Mouse (Mus musculus): ENCODE results near the gene Isca2. TPM values are rescaled to one million over a fixed set of nuclear protein-coding genes. Genes with fewer than 3 reads are reported as not detected.
A peak's percentile ranks its signal among the peaks of the same experiment; 100 is the strongest.

Isca2 gene
- polyA plus RNA-seq, 1 experiment from 2014 or later: 105 TPM

DNA sequence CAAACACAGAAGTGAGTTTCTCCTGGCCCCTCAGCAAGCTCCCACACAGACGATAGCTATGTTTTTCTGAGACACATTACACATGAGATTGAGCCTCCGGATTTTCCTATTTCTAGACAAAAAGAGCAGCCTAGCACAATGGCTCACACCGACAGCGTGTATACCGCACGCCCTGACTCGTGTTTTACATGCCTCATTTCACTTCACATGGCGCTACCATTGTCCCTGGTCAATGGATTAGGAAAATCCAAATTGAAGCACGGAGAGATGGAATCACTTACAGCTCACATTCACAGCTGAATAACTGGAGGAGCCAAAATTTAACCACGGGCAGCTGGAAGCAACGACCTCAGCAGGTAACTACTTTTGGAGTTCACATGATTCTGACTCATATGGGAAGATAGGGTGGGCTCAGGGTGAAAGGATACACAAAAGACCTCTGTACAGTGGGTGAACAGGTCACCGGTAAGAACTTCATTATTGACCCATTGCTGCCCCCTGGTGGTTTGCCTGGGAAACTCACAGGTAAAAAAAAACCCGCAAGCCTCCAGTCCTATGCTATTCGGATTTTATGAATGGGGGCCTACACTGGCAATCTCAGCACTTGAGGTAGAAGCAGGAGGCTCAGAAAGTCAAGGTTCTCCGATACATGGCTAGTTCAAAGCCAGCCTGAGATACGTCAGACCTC, 17.9 kb upstream of the Isca2 start:
- no peak for ATAC-seq (ENCODE audit: low read depth)
- DNase-seq: peak; percentile 44
- no peak overlapping the region for H3K27ac ChIP-seq
- WGBS (ENCODE audit: insufficient replicate concordance): 60% methylated on average over 16 of the region's 16 CpGs
- 0 out of 2 replicates have a peak, but pooled peaks cover 3% of the 10 kb centered on the region for H3K4me1 ChIP-seq (replicated peaks)
- H3K9me3 ChIP-seq (replicated peaks): no peaks in the 10 kb centered on the region
- H3K36me3 ChIP-seq: peaks cover 35% of the 10 kb centered on the region
- H3K4me2 ChIP-seq: no peak overlapping the region
- H3K4me3 ChIP-seq (replicated peaks): no peak overlapping the region
- H3K27me3 ChIP-seq: no peaks in the 10 kb centered on the region
- H3K9ac ChIP-seq: no peak overlapping the region

DNA sequence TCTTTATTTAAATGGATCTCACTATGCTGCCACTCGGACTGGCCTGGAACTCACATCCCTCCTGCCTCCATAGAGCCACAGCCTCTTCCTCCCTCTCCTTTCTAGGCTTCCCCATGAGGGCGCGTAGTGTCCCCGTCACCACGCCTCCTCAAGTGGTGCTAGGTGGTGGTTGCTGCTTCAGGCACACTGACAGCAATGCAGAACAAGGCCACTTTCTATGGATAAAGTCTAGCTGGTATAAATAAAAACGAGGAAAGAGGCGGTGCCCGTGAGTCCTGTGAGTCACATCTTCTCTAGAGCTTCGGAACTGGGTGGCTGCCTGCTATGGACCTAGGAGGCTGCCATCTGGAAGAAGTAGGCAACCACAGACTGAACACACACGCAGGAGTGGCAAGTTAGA, 17.0 kb upstream of the Isca2 start:
- peaks cover 41% of the 10 kb centered on the region for H3K36me3 ChIP-seq
- H3K4me2 ChIP-seq: no peak overlapping the region
- no peaks in the 10 kb centered on the region for H3K9me3 ChIP-seq (replicated peaks)
- ATAC-seq (ENCODE audit: low read depth): no peak
- H3K9ac ChIP-seq: no peak overlapping the region
- no peak for DNase-seq
- H3K27me3 ChIP-seq: no peaks in the 10 kb centered on the region
- H3K27ac ChIP-seq: no peak overlapping the region
- H3K4me1 ChIP-seq (replicated peaks): 0 out of 2 replicates have a peak, but pooled peaks cover 3% of the 10 kb centered on the region
- H3K4me3 ChIP-seq (replicated peaks): no peak overlapping the region
- WGBS (ENCODE audit: insufficient replicate concordance): 87% methylated on average over 10 of the region's 10 CpGs

DNA sequence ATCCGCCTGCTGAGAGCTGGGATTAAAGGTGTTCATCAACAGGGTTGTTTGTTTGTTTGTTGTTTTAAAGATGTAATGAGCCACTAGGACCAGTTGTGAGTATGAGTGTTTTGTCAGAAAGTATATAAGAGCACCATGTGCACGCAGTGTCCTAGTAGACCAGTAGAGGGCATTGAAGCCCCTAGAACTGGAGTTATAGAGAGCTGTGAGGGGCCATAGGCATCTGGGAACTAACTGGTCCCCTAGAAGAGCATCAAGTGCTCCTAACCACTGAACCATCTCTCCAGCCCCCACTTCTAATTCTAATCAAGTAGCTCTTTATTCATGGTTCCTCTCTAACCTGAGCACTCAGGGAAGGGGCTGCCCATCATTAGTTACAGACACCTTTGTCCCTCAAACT, 14.0 kb upstream of the Isca2 start:
- Histone ChIP-seq H3K36me3 (peaks cover 54% of the 10 kb centered on the region), H3K4me1 (replicated peaks) (peaks cover 12% of the 10 kb centered on the region; the same call in 1 of the 2 replicates), H3K27me3 (no peaks in the 10 kb centered on the region), H3K4me2 (no peak overlapping the region), H3K27ac (no peak overlapping the region), H3K9ac (no peak overlapping the region), H3K9me3 (replicated peaks) (no peaks in the 10 kb centered on the region), H3K4me3 (replicated peaks) (no peak overlapping the region)
- WGBS (ENCODE audit: insufficient replicate concordance): 51% methylated on average over 2 of the region's 2 CpGs
- no peak for DNase-seq
- ATAC-seq (ENCODE audit: low read depth): no peak

DNA sequence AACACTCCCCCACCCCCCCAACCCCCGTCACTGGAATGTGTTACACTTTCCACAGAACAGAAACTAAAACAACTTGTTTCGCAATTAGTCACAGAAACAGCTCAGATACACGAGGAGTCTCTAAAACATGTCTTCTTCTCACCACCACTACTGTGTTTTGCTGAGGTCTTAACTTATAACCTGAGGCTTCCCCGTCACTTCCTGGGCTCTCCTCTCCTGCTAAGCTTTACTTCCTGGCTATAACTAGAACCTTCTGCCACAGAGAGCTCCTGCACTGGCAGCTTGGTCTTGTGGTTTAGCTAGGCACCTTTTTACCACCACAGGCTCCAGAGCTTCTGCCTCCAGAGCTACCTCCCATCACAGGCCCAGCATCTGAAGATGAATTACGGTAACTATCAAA, 10.5 kb upstream of the Isca2 start:
- DNase-seq (no peak), ATAC-seq (ENCODE audit: low read depth) (no peak)
- Histone ChIP-seq H3K9me3 (replicated peaks) (no peaks in the 10 kb centered on the region), H3K4me2 (no peak overlapping the region), H3K27me3 (no peaks in the 10 kb centered on the region), H3K9ac (no peak overlapping the region), H3K36me3 (peaks cover 47% of the 10 kb centered on the region), H3K4me1 (replicated peaks) (peaks cover 33% of the 10 kb centered on the region), H3K27ac (0 out of 2 replicates have a peak overlapping the region, but pooled peaks have one; percentile 29), H3K4me3 (replicated peaks) (no peak overlapping the region)
- WGBS (ENCODE audit: insufficient replicate concordance): 69% methylated on average over 5 of the region's 5 CpGs

DNA sequence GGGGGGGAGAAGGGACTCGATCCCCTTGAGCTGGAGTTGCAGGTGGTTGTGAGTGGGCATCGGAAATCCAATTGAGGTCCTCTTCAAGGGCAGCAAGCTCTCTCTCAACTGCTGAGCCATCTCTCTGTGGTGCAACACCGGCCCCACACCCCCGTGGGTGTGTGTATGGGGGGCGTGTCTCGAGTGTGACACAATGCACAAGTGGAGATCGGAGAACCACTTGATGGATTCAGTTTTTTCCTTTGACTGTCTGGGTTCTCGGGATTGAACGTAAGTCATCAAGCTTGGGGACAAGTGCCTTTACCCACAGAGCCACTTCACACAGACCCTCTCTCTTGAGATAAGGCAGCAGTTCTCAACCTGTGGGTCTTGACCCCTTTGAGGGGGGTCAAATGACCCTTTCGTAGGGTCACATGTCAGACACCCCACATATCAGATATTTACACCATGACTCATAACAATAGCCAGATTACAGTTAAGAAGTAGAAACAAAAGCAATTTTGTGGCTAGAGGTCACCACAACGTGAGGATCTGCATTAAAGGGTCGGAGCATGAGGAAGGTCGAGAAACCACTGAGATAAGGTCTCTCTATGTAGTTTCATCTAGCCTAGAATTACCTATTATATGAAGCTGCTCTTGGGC, 9.4 kb upstream of the Isca2 start:
- Histone ChIP-seq H3K27me3 (no peaks in the 10 kb centered on the region), H3K9me3 (replicated peaks) (no peaks in the 10 kb centered on the region), H3K9ac (no peak overlapping the region), H3K4me1 (replicated peaks) (peaks cover 38% of the 10 kb centered on the region), H3K4me2 (no peak overlapping the region), H3K27ac (no peak overlapping the region), H3K4me3 (replicated peaks) (no peak overlapping the region), H3K36me3 (peaks cover 42% of the 10 kb centered on the region)
- DNase-seq: no peak
- WGBS (ENCODE audit: insufficient replicate concordance): 73% methylated on average over 13 of the region's 13 CpGs
- ATAC-seq (ENCODE audit: low read depth): no peak

DNA sequence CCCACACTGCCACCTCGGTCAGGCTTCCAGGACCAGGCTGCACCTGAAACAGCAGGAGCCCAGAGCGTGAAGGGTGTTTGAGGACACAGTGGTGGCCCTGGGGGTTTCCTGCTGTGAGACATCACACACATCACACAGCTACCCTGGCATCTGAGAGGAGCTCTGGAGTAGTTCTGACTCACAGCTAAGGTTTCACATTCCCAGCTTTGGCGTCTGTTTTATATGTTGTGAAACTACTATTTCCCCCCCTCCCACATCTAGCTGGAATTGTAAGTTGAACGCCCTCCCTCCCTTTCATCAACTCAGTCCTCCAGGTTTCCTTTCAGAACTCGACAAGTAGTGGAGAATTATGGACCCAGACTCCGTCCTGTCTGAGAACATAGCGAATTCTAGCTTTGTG, 8.3 kb upstream of the Isca2 start:
- peaks cover 36% of the 10 kb centered on the region for H3K36me3 ChIP-seq
- no peaks in the 10 kb centered on the region for H3K9me3 ChIP-seq (replicated peaks)
- no peaks in the 10 kb centered on the region for H3K27me3 ChIP-seq
- WGBS (ENCODE audit: insufficient replicate concordance): 80% methylated on average over 7 of the region's 7 CpGs
- no peak for ATAC-seq (ENCODE audit: low read depth)
- H3K27ac ChIP-seq: no peak overlapping the region
- H3K9ac ChIP-seq: no peak overlapping the region
- H3K4me2 ChIP-seq: no peak overlapping the region
- DNase-seq: no peak
- H3K4me3 ChIP-seq (replicated peaks): no peak overlapping the region
- H3K4me1 ChIP-seq (replicated peaks): peaks cover 41% of the 10 kb centered on the region

DNA sequence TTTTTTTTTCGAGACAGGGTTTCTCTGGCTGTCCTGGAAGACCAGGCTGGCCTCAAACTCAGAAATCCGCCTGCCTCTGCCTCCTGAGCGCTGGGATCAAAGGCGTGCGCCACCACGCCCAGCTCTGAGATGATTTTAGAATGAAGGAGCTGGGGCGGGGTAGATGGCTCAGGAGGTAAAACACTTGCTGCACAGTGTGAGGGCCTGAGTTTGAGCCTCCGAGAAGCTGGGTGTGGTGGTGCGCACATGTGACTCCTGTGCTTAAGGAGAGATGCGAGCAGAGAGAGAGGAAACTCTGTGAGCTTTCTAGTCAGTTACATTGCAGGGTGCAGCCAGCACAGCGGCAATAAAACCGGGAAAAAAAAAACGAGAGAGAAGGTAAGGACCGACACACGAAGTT, 7.5 kb upstream of the Isca2 start:
- DNase-seq (no peak), ATAC-seq (ENCODE audit: low read depth) (no peak)
- 84% methylated on average over 15 of the region's 15 CpGs for WGBS (ENCODE audit: insufficient replicate concordance)
- no peak overlapping the region for H3K4me3 ChIP-seq (replicated peaks)
- peaks cover 46% of the 10 kb centered on the region for H3K4me1 ChIP-seq (replicated peaks)
- H3K27me3 ChIP-seq: no peaks in the 10 kb centered on the region
- no peak overlapping the region for H3K4me2 ChIP-seq
- no peak overlapping the region for H3K27ac ChIP-seq
- no peaks in the 10 kb centered on the region for H3K9me3 ChIP-seq (replicated peaks)
- no peak overlapping the region for H3K9ac ChIP-seq
- H3K36me3 ChIP-seq: peaks cover 29% of the 10 kb centered on the region

DNA sequence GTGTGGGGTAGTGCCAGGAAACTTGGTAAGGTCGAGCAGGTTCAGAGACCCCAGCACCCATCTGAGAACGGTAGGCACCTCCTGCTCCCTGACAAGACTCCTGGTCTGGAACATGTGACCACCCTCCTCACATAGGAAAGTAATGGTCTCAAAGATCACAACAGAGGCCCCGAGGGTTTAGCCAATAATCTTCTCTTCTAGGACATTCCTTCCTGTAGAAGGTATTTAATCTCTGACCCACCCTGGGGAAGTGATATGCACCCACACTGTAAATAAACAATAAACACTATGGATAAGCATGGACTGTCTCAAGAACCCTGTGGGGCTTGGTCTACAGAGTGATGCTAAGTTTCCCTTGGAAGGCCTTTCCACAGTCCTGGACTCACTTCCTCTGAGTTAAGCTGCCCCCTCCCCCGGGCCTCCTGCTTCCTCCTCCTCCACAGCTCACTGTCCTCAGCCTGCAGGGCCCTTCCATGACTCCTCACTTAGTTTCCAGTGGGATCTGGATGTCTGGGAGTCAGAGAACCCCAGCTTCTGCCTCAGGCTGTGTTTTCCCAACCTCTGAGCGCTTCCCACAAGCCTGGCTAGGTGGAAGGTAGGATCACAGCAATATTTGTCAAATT, 6.8 kb upstream of the Isca2 start:
- no peak overlapping the region for H3K4me2 ChIP-seq
- peaks cover 26% of the 10 kb centered on the region for H3K36me3 ChIP-seq
- DNase-seq (no peak), ATAC-seq (ENCODE audit: low read depth) (no peak)
- H3K27ac ChIP-seq: no peak overlapping the region
- H3K9ac ChIP-seq: no peak overlapping the region
- H3K4me1 ChIP-seq (replicated peaks): peaks cover 53% of the 10 kb centered on the region
- no peaks in the 10 kb centered on the region for H3K9me3 ChIP-seq (replicated peaks)
- no peak overlapping the region for H3K4me3 ChIP-seq (replicated peaks)
- 61% methylated on average over 5 of the region's 5 CpGs for WGBS (ENCODE audit: insufficient replicate concordance)
- H3K27me3 ChIP-seq: no peaks in the 10 kb centered on the region

DNA sequence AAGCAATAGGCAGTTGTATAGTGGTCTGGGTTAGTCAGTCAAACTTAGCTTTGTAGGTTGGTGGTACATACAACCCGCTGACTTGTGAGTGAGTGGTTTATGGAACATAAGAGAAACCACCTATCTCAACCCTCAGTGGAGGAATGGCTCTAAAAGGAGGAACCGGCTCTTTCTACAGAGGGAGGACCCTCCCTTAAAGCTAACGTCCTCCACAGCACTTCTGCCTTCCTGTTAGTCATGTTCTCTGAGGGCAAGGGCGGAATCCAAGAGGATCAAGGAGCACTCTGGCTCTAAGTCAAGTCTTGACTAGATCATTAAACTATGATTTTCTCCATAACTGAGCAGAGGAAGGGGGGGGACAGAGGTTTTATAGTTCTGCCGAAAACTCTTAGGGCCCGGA, 5.5 kb upstream of the Isca2 start:
- Histone ChIP-seq H3K4me2 (no peak overlapping the region), H3K36me3 (peaks cover 26% of the 10 kb centered on the region), H3K27me3 (no peaks in the 10 kb centered on the region), H3K4me1 (replicated peaks) (peaks cover 58% of the 10 kb centered on the region), H3K27ac (no peak overlapping the region), H3K4me3 (replicated peaks) (no peak overlapping the region), H3K9me3 (replicated peaks) (no peaks in the 10 kb centered on the region), H3K9ac (no peak overlapping the region)
- ATAC-seq (ENCODE audit: low read depth) (no peak), DNase-seq (no peak)
- 61% methylated on average over 6 of the region's 6 CpGs for whole genome bisulfite sequencing (ENCODE audit: insufficient replicate concordance)

DNA sequence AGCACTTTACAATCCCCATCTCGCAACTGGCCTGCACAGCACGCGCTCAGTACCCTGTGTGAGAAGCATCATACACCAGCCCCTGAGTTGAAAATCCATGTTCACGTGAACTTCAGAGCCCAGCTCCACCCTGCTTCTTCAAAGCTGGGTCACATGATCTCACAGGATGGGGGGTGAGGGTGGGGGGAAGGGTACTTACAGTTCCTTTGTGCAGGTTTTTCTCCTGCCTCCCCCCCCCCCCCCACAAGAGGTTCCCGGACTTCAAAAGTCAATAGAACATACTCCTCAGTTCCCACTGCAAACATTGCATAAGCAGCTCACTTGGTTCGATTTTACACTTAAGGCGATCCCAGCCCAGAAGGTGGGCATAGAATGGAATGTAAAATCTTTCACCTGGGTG, 3.4 kb upstream of the Isca2 start:
- no peak overlapping the region for H3K9ac ChIP-seq
- H3K4me3 ChIP-seq (replicated peaks): no peak overlapping the region
- 70% methylated on average over 7 of the region's 7 CpGs for WGBS (ENCODE audit: insufficient replicate concordance)
- H3K4me2 ChIP-seq: no peak overlapping the region
- ATAC-seq (ENCODE audit: low read depth): no peak
- H3K4me1 ChIP-seq (replicated peaks): peaks cover 67% of the 10 kb centered on the region
- H3K27me3 ChIP-seq: no peaks in the 10 kb centered on the region
- DNase-seq: no peak
- H3K9me3 ChIP-seq (replicated peaks): no peaks in the 10 kb centered on the region
- peaks cover 10% of the 10 kb centered on the region for H3K36me3 ChIP-seq
- 0 out of 2 replicates have a peak overlapping the region, but pooled peaks have one; percentile 2 for H3K27ac ChIP-seq

DNA sequence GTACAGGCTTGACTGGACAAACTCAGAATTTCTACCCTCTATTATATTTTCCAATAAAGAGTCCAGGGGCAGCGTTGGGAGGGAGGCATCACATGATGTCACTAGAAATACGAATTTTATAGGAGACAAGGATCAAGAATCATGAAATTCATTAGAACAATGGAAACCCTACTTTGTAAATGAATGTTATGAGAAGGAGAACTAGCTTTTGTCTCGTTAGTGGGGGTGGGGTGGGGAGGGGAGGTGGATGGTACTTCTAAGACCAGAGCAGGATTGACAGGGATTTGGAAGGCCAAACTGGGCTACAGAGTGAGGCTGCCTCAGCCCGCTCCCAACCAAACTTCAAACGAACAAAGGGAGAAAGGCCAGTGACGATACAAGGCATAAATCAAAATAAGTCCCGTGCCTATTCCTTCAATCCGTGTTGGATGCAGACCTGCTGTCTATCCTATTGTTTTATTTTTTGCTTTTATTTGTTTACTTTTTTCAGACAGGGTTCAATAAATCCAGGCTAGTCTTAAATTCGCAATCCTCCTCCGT, 1.0 kb upstream of the Isca2 start:
- WGBS (ENCODE audit: insufficient replicate concordance): 6% methylated on average over 10 of the region's 10 CpGs
- H3K4me2 ChIP-seq: peak overlapping the region; percentile 89
- no peaks in the 10 kb centered on the region for H3K27me3 ChIP-seq
- peak overlapping the region; percentile 89 for H3K4me3 ChIP-seq (replicated peaks)
- no peaks in the 10 kb centered on the region for H3K9me3 ChIP-seq (replicated peaks)
- H3K4me1 ChIP-seq (replicated peaks): peaks cover 60% of the 10 kb centered on the region
- peak overlapping the region; percentile 96 for H3K27ac ChIP-seq
- H3K9ac ChIP-seq: peak overlapping the region; percentile 84
- DNase-seq (no peak), ATAC-seq (ENCODE audit: low read depth) (no peak)
- peaks cover 12% of the 10 kb centered on the region for H3K36me3 ChIP-seq
